Mouse (Mus musculus) forebrain, embryonic 11.5 days (tissue): ENCODE data around the gene Akt3. TPM values are rescaled to one million over a fixed set of nuclear protein-coding genes. Genes with fewer than 3 reads are reported as not detected.

Experiments used
- ATAC-seq: fragments of 200-750 bp; cut with Nextera tagmentation; replicated peaks from 2 replicates; pipeline ENCODE4 v1.8.0; 2017; ENCODE audit warnings: moderate TSS enrichment; ENCODE audit not compliant: low FRiP score
- DNase-seq: peaks from one replicate; pipeline ENCODE4 v3.0.0-alpha.2; 2017; ENCODE audit warnings: low spot score
- H3K27ac ChIP-seq: fragments of 300-500 bp; sonication (generic); 2 replicates; pipeline ENCODE4 v1.5.1; 2014; ENCODE audit warnings: low read depth, low read length
- H3K27me3 ChIP-seq: fragments of 300-500 bp; sonication (generic); 2 replicates; pipeline ENCODE4 v1.6.1; 2014; ENCODE audit warnings: mild to moderate bottlenecking, low read length, mixed read lengths; ENCODE audit not compliant: control insufficient read depth, insufficient read depth
- H3K36me3 ChIP-seq: fragments of 300-500 bp; sonication (generic); 2 replicates; pipeline ENCODE4 v1.6.1; 2014; ENCODE audit warnings: mild to moderate bottlenecking, low read length, moderate library complexity, mixed read lengths; ENCODE audit not compliant: control insufficient read depth, insufficient read depth
- H3K4me1 ChIP-seq: fragments of 300-500 bp; sonication (generic); replicated peaks from 2 replicates; pipeline ENCODE4 v1.6.1; 2014; ENCODE audit warnings: low read length, mixed read lengths; ENCODE audit not compliant: control insufficient read depth, insufficient read depth
- H3K4me2 ChIP-seq: fragments of 300-500 bp; sonication (generic); 2 replicates; pipeline ENCODE4 v1.6.1; 2014; ENCODE audit warnings: low read depth, mild to moderate bottlenecking, low read length, moderate library complexity, mixed read lengths; ENCODE audit not compliant: severe bottlenecking
- H3K4me3 ChIP-seq: fragments of 300-500 bp; sonication (generic); 2 replicates; pipeline ENCODE4 v1.5.1; 2014; ENCODE audit warnings: low read depth, low read length
- H3K9ac ChIP-seq: fragments of 300-500 bp; sonication (generic); 2 replicates; pipeline ENCODE4 v1.6.1; 2014; ENCODE audit warnings: low read length
- H3K9me3 ChIP-seq: fragments of 300-500 bp; sonication (generic); 2 replicates; pipeline ENCODE4 v1.6.1; 2016; ENCODE audit warnings: low read length, mixed read lengths; ENCODE audit not compliant: control insufficient read depth
- WGBS: fragments of 180-500 bp; shearing (Covaris S2); extraction: QIAGEN DNeasy Blood & Tissue Kit; methylation state at CpG from one replicate; pipeline ENCODE4 v1.1.7; 2014; 5-methylcytosine and 5-hydroxymethylcytosine counted together
- polyA plus RNA-seq: library from polyadenylated mRNA; unstranded; fragments of >200 nt; fragmentation: Nextera tagmentation; extraction: Ambion mirVana; gene quantifications from 2 replicates; pipeline ENCODE4 v1.2.1, GENCODE M21; 2014

The Akt3 gene
- polyA plus RNA-seq, 1 experiment from 2014 or later = 21.0 TPM

DNA sequence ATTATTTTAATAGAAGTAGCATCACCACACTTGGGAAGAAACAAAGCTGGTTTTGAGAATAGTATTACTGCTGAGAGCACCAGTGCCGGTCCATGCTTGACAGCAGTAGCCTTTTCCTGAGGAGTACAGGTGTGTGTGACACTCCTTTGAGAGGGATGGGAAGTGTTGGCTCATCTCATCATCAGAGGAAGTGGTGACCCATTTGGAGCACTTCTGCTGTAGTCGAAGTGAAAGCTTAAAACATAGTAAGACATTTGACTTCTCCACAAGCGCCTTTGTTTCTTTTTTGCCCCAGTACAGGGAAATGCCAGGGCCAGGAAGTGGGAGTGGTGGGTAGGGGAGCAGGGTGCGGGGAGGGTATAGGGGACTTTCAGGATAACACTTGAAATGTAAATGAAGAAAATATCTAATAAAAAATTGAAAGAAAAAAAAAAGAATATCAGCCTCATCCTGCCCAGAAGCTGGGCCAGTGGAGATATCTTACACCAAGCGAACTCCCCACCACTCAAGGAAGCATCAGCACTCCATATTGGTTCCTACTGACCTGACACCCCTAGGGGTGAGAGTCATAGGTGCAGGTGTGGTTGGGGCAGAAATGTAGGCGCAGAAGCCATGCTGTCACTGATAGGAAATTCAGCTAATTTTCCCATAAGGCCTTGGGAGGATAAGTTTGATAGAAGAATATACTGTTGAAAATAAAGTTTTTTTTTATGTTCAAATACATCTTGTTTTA is 284.5 kb downstream of the Akt3 start:
- H3K9me3 ChIP-seq = no peaks in the 10 kb centered on the region
- no peak overlapping the region for H3K4me3 ChIP-seq
- WGBS = 89% methylated on average over 6 of the region's 6 CpGs
- DNase-seq = no peak
- no peaks in the 10 kb centered on the region for H3K36me3 ChIP-seq
- H3K9ac ChIP-seq = no peak overlapping the region
- no peaks in the 10 kb centered on the region for H3K27me3 ChIP-seq
- H3K4me1 ChIP-seq = 0 out of 2 replicates have a peak, but pooled peaks cover 2% of the 10 kb centered on the region
- ATAC-seq = no peak
- H3K4me2 ChIP-seq = no peak overlapping the region
- no peak overlapping the region for H3K27ac ChIP-seq

DNA sequence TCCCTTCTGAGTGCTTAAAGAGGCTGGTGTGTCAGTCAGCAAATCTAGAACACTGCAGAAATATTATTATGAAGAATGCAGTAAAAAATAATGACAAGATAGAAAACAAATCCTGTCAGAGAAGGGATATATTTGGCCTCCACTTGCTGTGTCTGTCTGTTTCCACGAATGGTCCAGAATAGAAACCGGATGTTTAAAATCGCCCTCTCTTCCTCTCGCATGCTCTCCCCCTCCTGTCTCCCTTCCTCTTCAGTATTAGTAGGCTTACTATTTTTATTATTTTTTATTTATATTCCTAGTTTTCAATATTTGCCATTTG is 286.6 kb downstream of the Akt3 start:
- no peak for DNase-seq
- no peak overlapping the region for H3K4me3 ChIP-seq
- H3K4me2 ChIP-seq = no peak overlapping the region
- H3K36me3 ChIP-seq = no peaks in the 10 kb centered on the region
- H3K9me3 ChIP-seq = no peaks in the 10 kb centered on the region
- no peak overlapping the region for H3K9ac ChIP-seq
- no peak overlapping the region for H3K27ac ChIP-seq
- 0 out of 2 replicates have a peak, but pooled peaks cover 2% of the 10 kb centered on the region for H3K4me1 ChIP-seq
- no peaks in the 10 kb centered on the region for H3K27me3 ChIP-seq
- WGBS = 81% methylated on average over 4 of the region's 4 CpGs
- ATAC-seq = no peak

DNA sequence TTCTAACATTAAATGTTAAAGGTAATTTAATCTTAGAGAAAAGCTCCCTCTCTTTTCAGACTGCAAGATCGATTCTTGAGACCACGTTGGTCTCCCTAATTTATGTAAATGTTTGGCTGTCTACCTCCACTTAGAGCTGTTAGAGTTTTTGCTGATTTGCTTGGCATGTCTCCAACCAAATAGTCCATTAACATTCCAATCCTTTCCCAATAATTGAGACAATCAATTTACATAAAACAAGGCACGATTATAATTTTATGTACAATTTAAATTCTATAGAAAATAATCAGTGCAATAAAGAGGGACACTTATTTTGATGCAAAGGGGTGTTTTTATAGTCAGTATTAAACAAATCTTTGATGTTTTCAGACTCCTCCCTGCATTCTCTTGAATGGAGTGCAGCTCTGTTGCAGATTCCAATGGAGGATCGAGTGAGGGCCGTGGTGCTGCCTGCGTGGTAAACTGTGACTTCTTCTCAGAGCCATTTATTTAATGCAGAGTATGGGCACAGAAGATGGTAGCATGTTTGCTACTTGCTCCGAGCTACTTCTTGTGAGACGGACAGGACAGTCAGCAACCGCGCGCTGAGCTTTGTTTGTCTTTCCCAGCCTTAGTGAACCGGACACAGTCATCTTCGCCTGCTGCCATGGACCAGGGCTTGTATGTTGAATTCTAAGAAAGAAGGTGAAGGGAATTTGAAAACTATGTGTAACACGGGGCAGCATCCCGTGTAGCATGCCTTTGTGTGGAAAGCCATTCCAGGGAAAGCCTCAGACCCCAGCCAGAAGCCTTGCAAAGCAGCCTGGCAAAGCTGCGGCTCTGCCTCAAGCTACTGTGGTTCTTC is 287.1 kb downstream of the Akt3 start:
- Histone ChIP-seq H3K4me2 (no peak overlapping the region), H3K36me3 (no peaks in the 10 kb centered on the region), H3K27me3 (no peaks in the 10 kb centered on the region), H3K4me1 (0 out of 2 replicates have a peak, but pooled peaks cover 2% of the 10 kb centered on the region), H3K4me3 (no peak overlapping the region), H3K9ac (no peak overlapping the region), H3K27ac (no peak overlapping the region), H3K9me3 (no peaks in the 10 kb centered on the region)
- ATAC-seq (no peak), DNase-seq (no peak)
- 71% methylated on average over 16 of the region's 16 CpGs for WGBS

Other genes with a start within 250 kb of the Akt3 start
- 5.1 and 6.6 TPM in 2 replicates for gene Zbtb18, start 184.1 kb upstream of the Akt3 start, polyA plus RNA-seq